Mouse (Mus musculus) limb, embryonic 12.5 days (tissue): ENCODE measurements around the gene Cbarp. TPM values are rescaled to one million over a fixed set of nuclear protein-coding genes. Genes with fewer than 3 reads are reported as not detected.

Experiments
- ATAC-seq: fragments of 200-750 bp; cut with Nextera tagmentation; 2 replicates; pipeline ENCODE4 v1.8.0; 2017; ENCODE audit warnings: low read depth, moderate TSS enrichment; ENCODE audit not compliant: insufficient number of reproducible peaks, insufficient read depth, low FRiP score, low TSS enrichment
- H3K27ac ChIP-seq: fragments of 300-500 bp; sonication (generic); 2 replicates; pipeline ENCODE4 v1.5.1; 2016; ENCODE audit warnings: mild to moderate bottlenecking, moderate library complexity
- H3K27me3 ChIP-seq: fragments of 300-500 bp; sonication (generic); 2 replicates; pipeline ENCODE4 v1.6.1; 2016; ENCODE audit warnings: mild to moderate bottlenecking, moderate library complexity
- H3K36me3 ChIP-seq: fragments of 300-500 bp; sonication (generic); 2 replicates; pipeline ENCODE4 v1.6.1; 2016; ENCODE audit warnings: mild to moderate bottlenecking, moderate library complexity
- H3K4me1 ChIP-seq: fragments of 300-500 bp; sonication (generic); replicated peaks from 2 replicates; pipeline ENCODE4 v1.6.1; 2016
- H3K4me2 ChIP-seq: fragments of 300-500 bp; sonication (generic); 2 replicates; pipeline ENCODE4 v1.6.1; 2016; ENCODE audit warnings: mild to moderate bottlenecking, moderate library complexity
- H3K4me3 ChIP-seq: fragments of 300-500 bp; sonication (generic); replicated peaks from 2 replicates; pipeline ENCODE4 v1.5.1; 2016; ENCODE audit warnings: mild to moderate bottlenecking
- H3K9ac ChIP-seq: fragments of 300-500 bp; sonication (generic); replicated peaks from 2 replicates; pipeline ENCODE4 v1.6.1; 2016; ENCODE audit warnings: mild to moderate bottlenecking, moderate library complexity
- H3K9me3 ChIP-seq: fragments of 300-500 bp; sonication (generic); 2 replicates; pipeline ENCODE4 v1.6.1; 2016; ENCODE audit warnings: mild to moderate bottlenecking, moderate library complexity
- WGBS: fragments of 180-500 bp; shearing (Covaris S2); methylation state at CpG from one replicate; pipeline ENCODE4 v1.1.7; 2016; 5-methylcytosine and 5-hydroxymethylcytosine counted together
- polyA plus RNA-seq: library from polyadenylated mRNA; unstranded; fragments of >200 nt; fragmentation: Nextera tagmentation; extraction: Ambion mirVana; gene quantifications from 2 replicates; pipeline ENCODE4 v1.2.1, GENCODE M21; 2016

Cbarp gene
- polyA plus RNA-seq, 1 experiment from 2014 or later = 4.9 TPM

DNA sequence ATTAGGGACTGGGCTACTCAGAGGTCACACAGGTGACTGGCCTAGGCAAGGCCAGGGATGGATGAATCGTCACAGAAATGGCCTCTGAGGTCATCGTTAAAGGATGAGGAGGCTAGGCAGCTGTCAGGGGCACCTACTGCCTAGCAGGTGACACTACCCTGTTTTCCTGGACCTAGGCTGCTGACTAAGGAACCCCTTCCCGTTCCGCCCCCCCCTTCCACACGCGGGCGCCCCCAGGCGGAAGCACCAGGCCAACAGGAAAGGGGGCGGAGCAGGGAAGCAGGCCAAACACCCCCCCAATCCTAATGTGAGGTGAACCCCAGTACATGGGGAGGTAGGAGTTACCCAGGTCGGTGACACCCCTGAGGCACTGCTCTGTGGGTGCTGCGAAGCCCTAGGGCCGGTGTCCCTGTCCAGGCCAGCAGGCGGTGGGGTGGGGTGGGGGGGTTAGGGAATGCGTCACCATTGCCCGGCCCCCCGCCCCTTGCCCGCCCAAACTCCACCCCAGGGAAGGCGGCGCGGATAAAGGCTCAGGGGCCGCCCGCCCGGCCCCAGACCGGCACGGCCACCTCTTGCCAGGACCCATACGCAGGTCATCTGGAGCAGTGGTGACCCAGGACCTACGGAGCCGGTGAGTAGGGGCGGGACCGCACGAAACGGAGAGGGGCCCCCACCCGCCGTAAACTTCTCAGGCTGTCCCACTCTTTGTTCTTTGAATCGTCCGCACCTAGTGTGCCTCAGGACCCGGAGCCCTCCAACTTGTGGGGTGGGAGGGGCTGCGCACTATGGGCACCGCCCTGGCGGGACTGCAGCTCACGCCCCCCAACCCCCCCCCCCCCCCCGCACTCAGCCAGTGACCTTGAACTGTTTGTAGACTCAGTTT lies 7.3 kb upstream of the Cbarp start, which contains the start of gene Midn:
Gene Midn, plus strand, starts transcription at position 554 of the 883 bp plus-strand sequence.
- peak; percentile 16 for ATAC-seq
- WGBS = 2% methylated on average over 41 of the region's 42 CpGs
- Histone ChIP-seq H3K9me3 (no peaks in the 10 kb centered on the region), H3K27ac (peak within 1 kb of the TSS; percentile 99), H3K36me3 (peaks cover 68% of the 10 kb centered on the region), H3K9ac (peak within 1 kb of the TSS; percentile 90), H3K4me1 (peaks cover 37% of the 10 kb centered on the region), H3K4me2 (peak within 1 kb of the TSS; percentile 59), H3K27me3 (no peaks in the 10 kb centered on the region), H3K4me3 (peak within 1 kb of the TSS; percentile 97)

DNA sequence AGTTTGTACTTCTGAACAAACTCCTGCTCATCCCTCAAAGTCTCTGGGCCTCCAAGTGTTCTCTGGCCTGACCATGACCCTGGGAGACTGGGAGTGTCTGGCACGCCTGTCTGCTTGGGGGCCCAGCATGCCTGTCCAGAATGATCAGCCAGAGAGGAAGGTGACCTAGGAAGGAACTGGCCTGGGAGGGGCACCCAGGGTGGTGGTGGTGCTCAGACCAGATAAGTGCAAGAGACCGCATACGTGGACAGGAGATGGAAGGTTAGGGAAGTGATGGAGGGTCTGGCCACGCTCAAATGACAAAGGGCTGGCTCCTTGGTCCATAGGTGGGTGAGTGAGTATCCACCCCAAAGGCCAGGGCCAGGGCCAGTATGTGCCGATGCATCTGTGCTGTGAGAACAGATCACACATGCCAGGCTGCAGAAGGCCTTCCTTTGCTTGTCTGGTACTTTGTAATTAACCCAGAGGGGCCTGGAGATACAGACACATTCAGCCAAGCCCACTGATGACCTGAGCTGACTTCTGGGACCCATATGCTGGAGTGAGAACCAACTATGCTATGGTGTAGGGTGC lies 6.6 kb upstream of the Cbarp start:
- 70% methylated on average over 5 of the region's 5 CpGs for WGBS
- Histone ChIP-seq H3K4me1 (peaks cover 35% of the 10 kb centered on the region), H3K27me3 (no peaks in the 10 kb centered on the region), H3K27ac (peak overlapping the region; percentile 99), H3K4me2 (peak overlapping the region; percentile 59), H3K9ac (peak overlapping the region; percentile 90), H3K9me3 (no peaks in the 10 kb centered on the region), H3K4me3 (peak overlapping the region; percentile 97), H3K36me3 (peaks cover 60% of the 10 kb centered on the region)
- ATAC-seq = no peak

DNA sequence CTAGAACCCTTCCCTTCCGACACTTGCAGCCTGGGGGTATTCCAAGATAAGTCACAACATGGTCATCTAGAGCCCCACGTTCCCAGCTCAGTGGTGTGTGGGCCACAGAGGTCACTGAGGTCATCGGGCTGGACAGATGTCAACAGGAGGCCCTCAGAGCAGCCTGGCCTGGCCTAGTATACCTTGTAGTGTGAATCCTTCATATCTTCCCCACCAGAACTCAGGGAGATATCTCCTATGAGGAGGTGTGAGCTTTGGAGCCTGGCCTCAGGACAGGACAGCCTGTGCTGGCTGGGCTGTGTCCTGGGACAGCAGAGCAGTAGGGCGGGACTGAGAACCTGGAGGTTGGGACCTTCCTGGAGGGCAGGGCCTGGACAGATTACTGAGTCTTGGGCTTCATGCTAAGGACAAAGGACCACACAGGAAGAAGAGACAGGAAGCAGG lies 6.0 kb upstream of the Cbarp start:
- no peak overlapping the region for H3K9ac ChIP-seq
- ATAC-seq = no peak
- H3K4me3 ChIP-seq = 0 out of 2 replicates have a peak overlapping the region, but pooled peaks have one; percentile 10
- no peaks in the 10 kb centered on the region for H3K27me3 ChIP-seq
- H3K36me3 ChIP-seq = peaks cover 54% of the 10 kb centered on the region
- no peaks in the 10 kb centered on the region for H3K9me3 ChIP-seq
- H3K27ac ChIP-seq = peak overlapping the region; percentile 99; the same call in 1 of the 2 replicates
- peaks cover 31% of the 10 kb centered on the region for H3K4me1 ChIP-seq
- H3K4me2 ChIP-seq = no peak overlapping the region
- 78% methylated on average over 4 of the region's 4 CpGs for WGBS

DNA sequence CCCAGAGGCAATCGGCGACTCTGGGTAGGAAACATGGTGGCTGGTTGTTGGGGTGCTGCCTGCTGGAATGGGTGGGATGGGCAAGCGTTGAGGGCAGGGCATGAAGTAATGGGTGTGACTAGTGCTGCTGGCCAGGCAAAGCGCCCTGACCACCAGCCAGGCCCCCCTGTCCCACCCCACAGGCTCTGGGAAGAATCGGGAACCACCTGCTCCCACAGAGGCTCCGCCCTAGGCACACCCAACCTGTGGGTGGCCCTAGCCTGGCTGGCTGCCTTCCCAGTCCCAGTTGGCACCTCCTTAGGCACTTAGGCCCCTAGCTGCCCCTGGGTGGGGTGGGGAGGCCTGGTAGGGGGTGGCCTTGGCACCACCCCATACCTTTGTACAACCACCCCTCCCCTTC lies 5.3 kb upstream of the Cbarp start:
- no peak overlapping the region for H3K27ac ChIP-seq
- no peaks in the 10 kb centered on the region for H3K27me3 ChIP-seq
- no peaks in the 10 kb centered on the region for H3K9me3 ChIP-seq
- peaks cover 35% of the 10 kb centered on the region for H3K4me1 ChIP-seq
- H3K4me3 ChIP-seq = peak overlapping the region; percentile 10; the same call in 1 of the 2 replicates
- no peak for ATAC-seq
- H3K36me3 ChIP-seq = peaks cover 47% of the 10 kb centered on the region
- H3K9ac ChIP-seq = 0 out of 2 replicates have a peak overlapping the region, but pooled peaks have one; percentile 12
- WGBS = 84% methylated on average over 6 of the region's 6 CpGs
- no peak overlapping the region for H3K4me2 ChIP-seq

DNA sequence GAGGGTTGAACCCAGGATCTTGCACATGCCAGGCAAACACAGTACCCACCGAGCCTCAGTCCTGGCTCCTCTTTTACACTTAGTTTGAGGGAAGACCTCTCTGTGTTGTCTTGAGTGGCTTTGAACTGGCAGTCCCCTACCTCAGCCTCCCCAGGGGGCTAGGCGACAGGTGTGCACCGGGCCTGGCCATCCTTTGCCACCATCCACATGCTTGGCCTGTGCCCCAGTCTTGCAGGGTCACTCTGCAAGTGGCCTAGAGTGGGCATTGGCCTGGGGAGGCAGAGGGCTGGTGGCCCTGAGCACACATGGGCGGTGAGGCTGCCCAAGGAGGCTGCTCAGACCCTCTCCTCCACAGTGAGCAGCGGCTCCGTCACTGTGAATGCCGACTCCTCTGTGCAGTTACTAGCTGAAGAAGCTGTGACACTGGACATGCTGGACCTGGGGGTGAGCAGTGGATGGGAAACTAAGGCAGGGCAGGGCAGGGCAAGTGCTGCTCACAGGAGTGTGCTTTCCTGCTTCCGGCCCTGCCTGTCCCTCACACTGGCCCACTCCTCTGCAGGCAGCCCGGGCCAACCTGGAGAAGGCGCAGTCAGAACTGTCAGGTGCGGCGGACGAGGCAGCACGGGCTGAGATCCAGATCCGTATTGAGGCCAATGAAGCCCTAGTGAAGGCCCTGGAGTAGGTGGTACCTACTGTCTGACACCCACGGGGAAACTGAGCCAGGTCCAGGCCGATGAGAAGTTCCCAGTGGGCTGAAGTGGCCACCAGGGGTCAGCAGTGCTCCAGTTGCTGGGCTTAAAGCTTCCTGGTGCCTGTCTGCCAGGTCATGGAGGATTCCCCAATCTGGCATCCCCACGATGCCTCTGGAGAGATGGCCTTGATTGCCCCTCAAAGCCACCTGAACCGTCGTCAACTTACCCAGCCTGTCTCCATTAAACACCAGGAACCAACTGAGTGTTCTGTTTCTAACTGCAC lies 4.5 kb upstream of the Cbarp start:
- peak overlapping the region; percentile 12; the same call in 1 of the 2 replicates for H3K9ac ChIP-seq
- H3K27ac ChIP-seq = no peak overlapping the region

DNA sequence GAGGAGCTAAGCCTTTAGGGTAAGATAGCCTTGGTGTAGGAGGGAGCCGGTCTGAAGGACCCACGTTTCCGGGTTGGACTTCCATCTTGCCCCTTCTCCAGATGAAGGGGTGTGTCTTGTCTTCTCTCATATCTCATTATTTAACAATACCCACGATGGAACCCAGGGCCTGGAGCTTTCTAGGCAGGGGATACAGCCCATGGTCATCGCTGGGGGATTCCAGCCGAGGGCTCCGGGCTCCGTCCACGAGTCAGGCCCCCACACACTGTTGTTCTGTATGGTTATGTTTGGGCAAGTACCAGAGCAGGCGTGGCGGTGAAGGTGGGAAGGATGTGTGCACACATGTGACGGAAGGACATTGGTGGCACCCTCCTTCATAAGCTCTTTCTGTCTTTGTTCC lies 3.5 kb upstream of the Cbarp start:
- no peak overlapping the region for H3K4me2 ChIP-seq
- ATAC-seq = no peak
- H3K27me3 ChIP-seq = peaks cover 14% of the 10 kb centered on the region
- H3K27ac ChIP-seq = no peak overlapping the region
- no peak overlapping the region for H3K4me3 ChIP-seq
- no peak overlapping the region for H3K9ac ChIP-seq
- peaks cover 34% of the 10 kb centered on the region for H3K36me3 ChIP-seq
- no peaks in the 10 kb centered on the region for H3K9me3 ChIP-seq
- 94% methylated on average over 12 of the region's 12 CpGs for WGBS
- H3K4me1 ChIP-seq = peaks cover 45% of the 10 kb centered on the region

More for the DNA sequence above, 4.5 kb upstream of the Cbarp start:
- H3K27me3 ChIP-seq = peaks cover 6% of the 10 kb centered on the region; the same call in 1 of the 2 replicates
- H3K4me3 ChIP-seq = peak overlapping the region; percentile 10; the same call in 1 of the 2 replicates
- H3K4me1 ChIP-seq = peaks cover 39% of the 10 kb centered on the region
- 78% methylated on average over 20 of the region's 20 CpGs for WGBS
- no peaks in the 10 kb centered on the region for H3K9me3 ChIP-seq
- no peak for ATAC-seq
- H3K4me2 ChIP-seq = no peak overlapping the region
- H3K36me3 ChIP-seq = peaks cover 40% of the 10 kb centered on the region

DNA sequence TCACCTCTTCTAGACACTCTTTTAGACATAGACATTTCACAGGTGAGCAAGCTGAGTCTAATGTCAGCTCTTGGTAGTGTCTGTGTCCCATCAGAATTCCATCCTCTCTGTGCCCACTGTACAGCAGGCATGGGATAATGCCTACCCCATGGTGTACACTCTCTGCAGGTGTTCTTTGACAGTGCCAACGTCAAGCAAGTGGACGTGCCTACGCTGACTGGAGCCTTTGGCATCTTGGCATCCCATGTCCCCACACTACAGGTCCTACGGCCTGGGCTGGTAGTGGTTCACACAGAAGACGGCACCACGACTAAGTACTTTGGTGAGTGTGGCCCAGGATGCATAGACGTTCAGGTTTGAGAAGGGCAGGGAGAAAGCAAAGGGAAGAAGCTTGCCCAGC lies 3.0 kb upstream of the Cbarp start:
- H3K4me1 ChIP-seq = peaks cover 47% of the 10 kb centered on the region
- H3K36me3 ChIP-seq = peaks cover 34% of the 10 kb centered on the region
- no peak overlapping the region; the same call in 1 of the 2 replicates for H3K4me3 ChIP-seq
- H3K9ac ChIP-seq = no peak overlapping the region
- H3K27ac ChIP-seq = no peak overlapping the region
- 91% methylated on average over 7 of the region's 7 CpGs for WGBS
- 0 out of 2 replicates have a peak overlapping the region, but pooled peaks have one; percentile 91 for H3K4me2 ChIP-seq
- H3K27me3 ChIP-seq = peaks cover 19% of the 10 kb centered on the region
- no peaks in the 10 kb centered on the region for H3K9me3 ChIP-seq
- ATAC-seq = no peak

DNA sequence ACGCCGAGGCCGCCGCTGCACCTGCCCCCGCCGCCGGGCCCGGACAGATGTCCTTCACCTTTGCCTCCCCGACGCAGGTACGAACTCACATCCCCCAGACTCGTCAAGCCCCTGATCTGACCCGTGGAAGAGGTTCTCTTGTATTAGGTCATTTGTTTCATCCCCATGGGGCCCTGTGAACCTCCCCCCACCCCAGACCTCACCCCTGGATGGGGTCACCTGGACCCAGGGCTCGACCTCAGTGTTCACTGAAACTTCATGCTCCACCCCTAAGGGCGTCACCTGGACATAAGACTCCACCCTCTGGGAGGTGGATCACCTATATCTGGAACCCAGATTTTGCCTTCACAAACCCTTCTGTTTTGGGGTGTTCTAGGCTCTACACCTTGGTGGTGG lies 1.9 kb upstream of the Cbarp start:
- Histone ChIP-seq H3K4me3 (peak overlapping the region; percentile 75), H3K4me2 (peak overlapping the region; percentile 91), H3K27me3 (peaks cover 30% of the 10 kb centered on the region), H3K36me3 (peaks cover 34% of the 10 kb centered on the region), H3K27ac (peak overlapping the region; percentile 68; the same call in 1 of the 2 replicates), H3K4me1 (peaks cover 53% of the 10 kb centered on the region), H3K9ac (peak overlapping the region; percentile 90), H3K9me3 (no peaks in the 10 kb centered on the region)
- WGBS = under 1% methylated on average over 15 of the region's 15 CpGs
- ATAC-seq = no peak

DNA sequence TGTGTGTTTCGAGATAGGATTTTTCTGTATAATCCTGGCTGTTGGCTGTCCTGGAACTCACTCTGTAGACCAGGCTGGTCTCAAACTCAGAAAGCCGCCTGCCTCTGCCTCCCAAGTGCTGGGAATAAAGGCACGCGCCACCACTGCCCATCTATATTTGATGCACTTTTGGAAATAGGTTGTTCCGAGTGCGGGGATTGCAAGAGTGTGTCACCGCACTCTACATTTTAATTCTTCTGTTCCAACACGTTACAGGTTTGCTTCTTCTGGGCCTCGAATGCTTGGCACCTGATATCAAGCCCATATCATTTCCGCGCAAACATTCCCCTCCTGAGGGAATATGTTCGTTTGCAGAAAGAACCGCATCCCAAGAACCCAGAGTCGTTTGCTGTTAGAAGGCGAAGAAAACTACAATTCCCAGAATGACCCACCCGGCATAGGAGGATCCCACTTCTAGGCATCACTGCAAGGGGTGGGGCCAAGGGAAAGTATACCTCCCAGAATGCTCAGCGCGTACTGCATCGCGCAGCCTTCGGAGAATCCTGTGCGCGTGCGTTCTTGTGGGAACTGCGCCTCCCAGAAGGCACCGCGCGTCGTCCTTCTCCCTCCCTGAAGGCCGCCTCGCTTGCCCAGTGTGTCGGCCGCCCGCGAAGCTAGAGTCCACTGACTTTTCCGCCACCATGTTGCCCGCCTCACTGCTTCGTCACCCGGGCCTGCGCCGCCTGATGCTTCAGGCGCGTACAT lies 1.3 kb upstream of the Cbarp start:
- WGBS = under 1% methylated on average over 43 of the region's 43 CpGs
- H3K4me3 ChIP-seq = peak overlapping the region; percentile 75
- ATAC-seq = peak; percentile 82
- H3K36me3 ChIP-seq = peaks cover 34% of the 10 kb centered on the region
- peaks cover 53% of the 10 kb centered on the region for H3K4me1 ChIP-seq
- peak overlapping the region; percentile 90 for H3K9ac ChIP-seq
- H3K9me3 ChIP-seq = no peaks in the 10 kb centered on the region
- H3K27ac ChIP-seq = peak overlapping the region; percentile 68
- peak overlapping the region; percentile 91 for H3K4me2 ChIP-seq
- H3K27me3 ChIP-seq = peaks cover 36% of the 10 kb centered on the region

DNA sequence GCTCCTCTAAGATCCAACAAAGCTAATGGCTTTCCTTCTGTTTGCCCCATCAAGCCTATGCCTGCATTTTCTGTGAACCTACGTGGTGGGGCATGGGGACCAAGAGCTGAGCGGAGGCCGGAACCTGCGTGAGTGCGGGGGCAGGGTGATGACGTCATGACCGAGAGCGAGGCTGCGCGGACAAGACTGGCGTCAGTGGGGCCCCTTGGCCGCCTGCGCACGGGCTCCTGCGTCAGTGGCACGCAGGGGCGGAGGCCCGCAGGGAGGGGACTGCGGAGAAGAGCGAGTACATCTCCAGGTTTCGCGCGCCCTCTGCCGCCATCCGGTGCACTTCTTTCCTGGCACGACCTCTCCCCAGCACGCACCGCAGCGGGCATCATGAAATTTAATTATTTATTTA lies 608 bp upstream of the Cbarp start:
- Histone ChIP-seq H3K36me3 (peaks cover 30% of the 10 kb centered on the region), H3K9me3 (no peaks in the 10 kb centered on the region), H3K9ac (peak overlapping the region; percentile 40; the same call in 1 of the 2 replicates), H3K4me3 (peak overlapping the region; percentile 75), H3K27me3 (peaks cover 43% of the 10 kb centered on the region), H3K27ac (peak overlapping the region; percentile 68), H3K4me1 (peaks cover 55% of the 10 kb centered on the region), H3K4me2 (peak overlapping the region; percentile 91)
- peak; percentile 11; the same call in 1 of the 2 replicates for ATAC-seq
- WGBS = 1% methylated on average over 29 of the region's 29 CpGs
